Mouse (Mus musculus): ENCODE measurements around the gene Rasgrp2. TPM values are rescaled to one million over a fixed set of nuclear protein-coding genes. Genes with fewer than 3 reads are reported as not detected.
A peak's percentile ranks its signal among the peaks of the same experiment; 100 is the strongest.

Rasgrp2 gene
- polyA plus RNA-seq, 1 experiment: 0.71 TPM

GRCm38 (mm10) chr19:6418233-6418879 lies 19.2 kb downstream of the Rasgrp2 start, which contains the start of gene Nrxn2:
TSS of gene Nrxn2 (plus strand) at chr19:6418731.
- no peaks in the 10 kb centered on the region for H3K36me3 ChIP-seq (ENCODE audit: control insufficient read depth, insufficient read depth)
- no peak within 1 kb of the TSS for H3K4me3 ChIP-seq (ENCODE audit: insufficient read depth, poor library complexity, severe bottlenecking)
- peak within 1 kb of the TSS; percentile 12 for H3ac ChIP-seq (ENCODE audit: control insufficient read depth, insufficient read length, low read depth)
- H3K27me3 ChIP-seq (ENCODE audit: control insufficient read depth, insufficient read depth, insufficient read length): peaks cover 90% of the 10 kb centered on the region
- H3K79me3 ChIP-seq (ENCODE audit: low read depth): no peaks in the 10 kb centered on the region
- TF ChIP-seq USF1 (IDR thresholded peaks at IDR 0.05; ENCODE audit: low read depth): no peak
- TF ChIP-seq FOSL1 (IDR thresholded peaks at IDR 0.05; ENCODE audit: insufficient read depth, low read length, poor library complexity, severe bottlenecking): no peak
- peak; percentile 88 for TF ChIP-seq CTCF (IDR thresholded peaks at IDR 0.05; ENCODE audit: control insufficient read depth, insufficient read depth, insufficient read length)
- no peak for TF ChIP-seq MYOG (IDR thresholded peaks at IDR 0.05; ENCODE audit: control insufficient read depth, extremely low read depth, insufficient read length)
- TF ChIP-seq MYOD1 (IDR thresholded peaks at IDR 0.05; ENCODE audit: control insufficient read depth, insufficient read length, low read depth): no peak
- TF ChIP-seq CEBPB (IDR thresholded peaks at IDR 0.05; ENCODE audit: low read depth): no peak
- H3K79me2 ChIP-seq (ENCODE audit: control insufficient read depth, insufficient read depth): no peaks in the 10 kb centered on the region

- H3K36me3 ChIP-seq (ENCODE audit: control insufficient read depth, insufficient read depth): no peaks in the 10 kb centered on the region
- no peak overlapping the region for H3ac ChIP-seq (ENCODE audit: control insufficient read depth, insufficient read length, low read depth)
- H3K4me3 ChIP-seq (ENCODE audit: insufficient read depth, poor library complexity, severe bottlenecking): no peak overlapping the region
- no peaks in the 10 kb centered on the region for H3K79me2 ChIP-seq (ENCODE audit: control insufficient read depth, insufficient read depth)
- H3K79me3 ChIP-seq (ENCODE audit: low read depth): no peaks in the 10 kb centered on the region
- TF ChIP-seq CEBPB (IDR thresholded peaks at IDR 0.05; ENCODE audit: low read depth) (no peak), MYOD1 (IDR thresholded peaks at IDR 0.05; ENCODE audit: control insufficient read depth, insufficient read length, low read depth) (no peak), MAX (IDR thresholded peaks at IDR 0.05) (no peak), USF1 (IDR thresholded peaks at IDR 0.05; ENCODE audit: low read depth) (no peak), MYOG (IDR thresholded peaks at IDR 0.05; ENCODE audit: control insufficient read depth, extremely low read depth, insufficient read length) (no peak), CTCF (IDR thresholded peaks at IDR 0.05; ENCODE audit: control insufficient read depth, insufficient read depth, insufficient read length) (no peak)
- H3K27me3 ChIP-seq (ENCODE audit: control insufficient read depth, insufficient read depth, insufficient read length): peaks cover 87% of the 10 kb centered on the region
These were observed 20.0 kb downstream of the Rasgrp2 start for GRCm38 (mm10) chr19:6418984-6419692.

DNA sequence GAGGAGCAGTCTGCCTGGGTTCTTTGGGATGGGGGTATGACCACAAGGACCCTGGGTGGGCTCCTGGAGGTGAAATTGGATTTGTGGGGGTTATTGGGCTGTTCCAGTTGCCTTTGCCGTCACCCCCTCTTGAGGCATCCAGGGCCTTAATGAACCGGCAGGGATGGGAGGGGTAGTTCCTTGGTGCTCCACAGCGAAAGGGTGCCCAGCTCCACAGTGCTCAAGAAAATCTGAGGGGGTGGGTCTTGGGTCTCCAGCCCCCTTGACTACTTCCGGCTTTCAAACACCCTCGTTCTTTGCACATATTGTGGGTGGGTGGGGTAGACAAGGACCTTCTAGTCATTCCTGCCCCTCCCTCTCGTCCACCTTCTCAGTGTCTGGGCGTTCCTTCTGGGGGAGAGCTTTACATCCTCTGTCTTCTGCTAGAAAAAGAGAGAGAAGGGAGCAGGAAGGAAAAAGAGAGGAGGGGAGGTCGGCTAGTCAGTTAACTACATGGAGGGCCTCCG lies 20.7 kb downstream of the Rasgrp2 start:
- TF ChIP-seq MAX (IDR thresholded peaks at IDR 0.05): no peak
- TF ChIP-seq USF1 (IDR thresholded peaks at IDR 0.05; ENCODE audit: low read depth): no peak
- TF ChIP-seq CEBPB (IDR thresholded peaks at IDR 0.05; ENCODE audit: low read depth): no peak
- no peak for TF ChIP-seq CTCF (IDR thresholded peaks at IDR 0.05; ENCODE audit: control insufficient read depth, insufficient read depth, insufficient read length)
- TF ChIP-seq MYOD1 (IDR thresholded peaks at IDR 0.05; ENCODE audit: control insufficient read depth, insufficient read length, low read depth): no peak
- TF ChIP-seq FOSL1 (IDR thresholded peaks at IDR 0.05; ENCODE audit: insufficient read depth, low read length, poor library complexity, severe bottlenecking): no peak
- no peak for TF ChIP-seq MYOG (IDR thresholded peaks at IDR 0.05; ENCODE audit: control insufficient read depth, extremely low read depth, insufficient read length)

DNA sequence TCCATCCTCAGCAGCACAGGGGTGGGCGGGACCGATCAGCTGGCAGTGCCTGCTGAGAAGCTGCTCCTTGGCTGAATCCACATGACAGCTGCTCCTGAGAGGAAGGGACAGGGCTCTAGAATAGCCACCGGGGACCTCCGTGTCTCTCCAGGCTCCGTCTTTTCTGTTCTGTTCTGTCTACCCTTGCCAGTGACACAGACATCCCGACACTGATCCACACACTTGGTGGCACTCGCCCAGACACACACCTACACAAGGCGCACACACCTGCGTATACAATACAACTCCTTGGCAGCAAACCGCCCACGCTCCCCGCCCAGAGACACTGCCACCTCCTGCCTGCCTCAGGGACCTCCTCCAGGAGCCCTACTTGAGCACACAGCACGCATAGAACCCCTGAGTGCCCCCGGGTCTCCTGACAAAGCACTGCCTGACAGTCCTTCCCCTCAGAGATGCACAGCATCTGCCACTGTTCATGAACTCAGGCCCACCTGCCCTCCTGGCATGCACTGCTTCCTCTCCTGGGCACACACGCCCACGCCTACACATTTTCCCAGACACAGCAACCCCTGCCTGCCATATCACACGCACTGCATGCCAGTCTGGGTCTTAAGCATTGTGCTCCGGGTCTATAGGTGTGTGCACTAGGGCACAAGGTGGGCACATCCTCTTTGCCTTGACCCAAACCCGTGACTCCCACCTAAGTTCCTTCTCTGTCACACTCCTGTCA lies 21.5 kb downstream of the Rasgrp2 start:
- Histone ChIP-seq H3K27me3 (ENCODE audit: control insufficient read depth, insufficient read depth, insufficient read length) (peaks cover 82% of the 10 kb centered on the region), H3ac (ENCODE audit: control insufficient read depth, insufficient read length, low read depth) (no peak overlapping the region), H3K79me2 (ENCODE audit: control insufficient read depth, insufficient read depth) (no peaks in the 10 kb centered on the region), H3K36me3 (ENCODE audit: control insufficient read depth, insufficient read depth) (no peaks in the 10 kb centered on the region), H3K79me3 (ENCODE audit: low read depth) (no peaks in the 10 kb centered on the region), H3K4me3 (ENCODE audit: insufficient read depth, poor library complexity, severe bottlenecking) (no peak overlapping the region)
- TF ChIP-seq CEBPB (IDR thresholded peaks at IDR 0.05; ENCODE audit: low read depth) (no peak), CTCF (IDR thresholded peaks at IDR 0.05; ENCODE audit: control insufficient read depth, insufficient read depth, insufficient read length) (no peak), MYOG (IDR thresholded peaks at IDR 0.05; ENCODE audit: control insufficient read depth, extremely low read depth, insufficient read length) (no peak), USF1 (IDR thresholded peaks at IDR 0.05; ENCODE audit: low read depth) (no peak), MYOD1 (IDR thresholded peaks at IDR 0.05; ENCODE audit: control insufficient read depth, insufficient read length, low read depth) (no peak), MAX (IDR thresholded peaks at IDR 0.05) (no peak), FOSL1 (IDR thresholded peaks at IDR 0.05; ENCODE audit: insufficient read depth, low read length, poor library complexity, severe bottlenecking) (no peak)

More for the DNA sequence above, 20.7 kb downstream of the Rasgrp2 start:
- H3K4me3 ChIP-seq (ENCODE audit: insufficient read depth, poor library complexity, severe bottlenecking): no peak overlapping the region
- peaks cover 88% of the 10 kb centered on the region for H3K27me3 ChIP-seq (ENCODE audit: control insufficient read depth, insufficient read depth, insufficient read length)
- no peaks in the 10 kb centered on the region for H3K79me2 ChIP-seq (ENCODE audit: control insufficient read depth, insufficient read depth)
- no peak overlapping the region for H3ac ChIP-seq (ENCODE audit: control insufficient read depth, insufficient read length, low read depth)
- no peaks in the 10 kb centered on the region for H3K36me3 ChIP-seq (ENCODE audit: control insufficient read depth, insufficient read depth)
- H3K79me3 ChIP-seq (ENCODE audit: low read depth): no peaks in the 10 kb centered on the region

DNA sequence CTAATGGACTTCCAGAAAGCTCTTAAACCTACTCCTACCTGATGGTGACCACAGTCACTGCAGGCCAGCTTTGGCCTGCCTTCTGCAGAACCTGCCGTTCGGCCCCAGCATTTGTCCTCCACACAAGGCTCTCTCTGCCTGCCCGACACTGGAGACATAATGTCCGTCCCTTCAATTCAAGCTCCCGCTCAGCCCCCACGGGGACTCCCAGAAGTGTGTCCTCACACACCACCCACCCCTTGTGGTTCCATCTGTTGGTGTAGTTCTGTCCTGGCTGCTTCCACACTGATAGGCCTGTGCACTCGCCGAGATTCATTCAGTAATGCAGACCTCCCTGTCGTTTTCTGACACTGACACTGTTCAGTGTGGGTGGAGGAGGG lies 22.1 kb downstream of the Rasgrp2 start:
- Histone ChIP-seq H3K79me2 (ENCODE audit: control insufficient read depth, insufficient read depth) (no peaks in the 10 kb centered on the region), H3ac (ENCODE audit: control insufficient read depth, insufficient read length, low read depth) (no peak overlapping the region), H3K36me3 (ENCODE audit: control insufficient read depth, insufficient read depth) (no peaks in the 10 kb centered on the region), H3K4me3 (ENCODE audit: insufficient read depth, poor library complexity, severe bottlenecking) (no peak overlapping the region), H3K27me3 (ENCODE audit: control insufficient read depth, insufficient read depth, insufficient read length) (peaks cover 82% of the 10 kb centered on the region), H3K79me3 (ENCODE audit: low read depth) (no peaks in the 10 kb centered on the region)
- TF ChIP-seq MYOG (IDR thresholded peaks at IDR 0.05; ENCODE audit: control insufficient read depth, extremely low read depth, insufficient read length) (no peak), CTCF (IDR thresholded peaks at IDR 0.05; ENCODE audit: control insufficient read depth, insufficient read depth, insufficient read length) (no peak), MYOD1 (IDR thresholded peaks at IDR 0.05; ENCODE audit: control insufficient read depth, insufficient read length, low read depth) (no peak), MAX (IDR thresholded peaks at IDR 0.05) (no peak), CEBPB (IDR thresholded peaks at IDR 0.05; ENCODE audit: low read depth) (no peak), USF1 (IDR thresholded peaks at IDR 0.05; ENCODE audit: low read depth) (no peak), FOSL1 (IDR thresholded peaks at IDR 0.05; ENCODE audit: insufficient read depth, low read length, poor library complexity, severe bottlenecking) (no peak)

Measured in C2C12 (cell line).